Mouse (Mus musculus) ES-Bruce4 (cell line): Measurements from ENCODE around the gene Hspa2.

Experiments
- CTCF ChIP-seq: IDR thresholded peaks from one replicate; pipeline ENCODE4 v1.8.1; 2011; ENCODE audit warnings: low read depth, low read length
- POLR2A ChIP-seq: IDR thresholded peaks from one replicate; pipeline ENCODE4 v1.8.1; 2011; ENCODE audit warnings: low read length; ENCODE audit not compliant: insufficient read depth

DNA sequence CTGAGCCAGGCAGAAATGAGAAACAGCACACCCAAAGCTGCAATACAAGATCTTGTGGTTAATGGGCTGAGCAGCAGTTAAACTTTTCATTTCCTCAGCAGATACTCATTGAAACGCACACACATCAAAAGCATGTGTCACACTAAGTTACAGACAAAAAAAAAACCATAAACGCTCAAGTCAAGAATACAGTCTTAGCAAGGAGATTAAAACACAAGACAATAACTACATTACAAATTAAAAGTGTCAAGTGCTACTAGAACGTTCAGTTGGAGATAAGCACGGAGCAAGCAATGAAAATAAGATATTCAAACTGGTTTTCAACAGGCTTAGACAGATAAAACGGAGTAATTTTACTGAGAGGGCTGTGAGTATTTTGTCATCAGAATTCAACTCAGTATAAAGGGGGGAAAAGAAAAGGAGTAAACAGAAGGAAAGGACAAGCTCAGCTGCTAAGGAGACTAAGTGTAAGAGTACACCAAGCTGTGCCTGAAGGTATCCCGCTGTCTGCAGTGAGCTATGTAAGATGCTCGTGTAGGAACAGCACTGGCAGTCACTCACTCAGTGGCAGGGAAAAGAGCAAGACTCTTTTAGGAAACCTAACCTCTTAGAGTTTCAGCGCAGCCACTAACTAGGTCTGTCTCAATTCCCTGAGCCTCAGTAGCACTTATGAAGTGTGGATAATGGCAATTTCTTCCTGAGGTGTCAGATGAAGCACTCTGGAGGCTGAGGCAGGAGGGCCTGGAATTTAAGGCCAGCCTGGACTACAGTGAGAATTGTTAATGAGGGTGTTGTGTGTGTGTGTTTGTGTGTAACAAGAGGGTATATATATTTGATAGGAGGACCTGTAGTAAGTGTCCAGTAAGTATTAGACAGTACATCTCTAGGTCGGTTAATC, 42.3 kb upstream of the Hspa2 start:
- TF ChIP-seq CTCF (no peak), POLR2A (no peak)
